Mouse (Mus musculus): ENCODE results near the gene Hivep3. TPM values are rescaled to one million over a fixed set of nuclear protein-coding genes. Genes with fewer than 3 reads are reported as not detected.

The Hivep3 gene
- polyA plus RNA-seq, 1 experiment: 1.7 TPM

- H3K27me3 ChIP-seq (ENCODE audit: control insufficient read depth, insufficient read depth, low read length): no peaks in the 10 kb centered on the region
- H3K4me1 ChIP-seq (ENCODE audit: control insufficient read depth, insufficient read depth, low read length): no peaks in the 10 kb centered on the region
- no peaks in the 10 kb centered on the region for H3K36me3 ChIP-seq (ENCODE audit: control insufficient read depth, insufficient read depth, low read length)
- no peak overlapping the region for H3K4me3 ChIP-seq (ENCODE audit: control insufficient read depth, low read depth, low read length)
- H3K27ac ChIP-seq (ENCODE audit: control insufficient read depth, insufficient read depth, low read depth, low read length): no peak overlapping the region
- TF ChIP-seq POLR2A (IDR thresholded peaks at IDR 0.05; ENCODE audit: control insufficient read depth, low read depth, low read length): no peak
- no peak for TF ChIP-seq CTCF (IDR thresholded peaks at IDR 0.05; ENCODE audit: control insufficient read depth, insufficient read depth, insufficient replicate concordance, low read depth, low read length)
These were observed 73.8 kb downstream of the Hivep3 start for GRCm38 (mm10) chr4:119807359-119807758.

GRCm38 (mm10) chr4:119809245-119809644 is 75.7 kb downstream of the Hivep3 start:
- no peak for TF ChIP-seq CTCF (IDR thresholded peaks at IDR 0.05; ENCODE audit: control insufficient read depth, insufficient read depth, insufficient replicate concordance, low read depth, low read length)
- TF ChIP-seq POLR2A (IDR thresholded peaks at IDR 0.05; ENCODE audit: control insufficient read depth, low read depth, low read length): no peak
- no peak overlapping the region for H3K27ac ChIP-seq (ENCODE audit: control insufficient read depth, insufficient read depth, low read depth, low read length)

GRCm38 (mm10) chr4:119812775-119813174 is 79.2 kb downstream of the Hivep3 start:
- H3K4me3 ChIP-seq (ENCODE audit: control insufficient read depth, low read depth, low read length): no peak overlapping the region
- no peak overlapping the region for H3K27ac ChIP-seq (ENCODE audit: control insufficient read depth, insufficient read depth, low read depth, low read length)
- H3K27me3 ChIP-seq (ENCODE audit: control insufficient read depth, insufficient read depth, low read length): no peaks in the 10 kb centered on the region
- TF ChIP-seq CTCF (IDR thresholded peaks at IDR 0.05; ENCODE audit: control insufficient read depth, insufficient read depth, insufficient replicate concordance, low read depth, low read length) (no peak), POLR2A (IDR thresholded peaks at IDR 0.05; ENCODE audit: control insufficient read depth, low read depth, low read length) (no peak)
- peaks cover 7% of the 10 kb centered on the region for H3K4me1 ChIP-seq (ENCODE audit: control insufficient read depth, insufficient read depth, low read length)
- no peaks in the 10 kb centered on the region for H3K36me3 ChIP-seq (ENCODE audit: control insufficient read depth, insufficient read depth, low read length)

More at GRCm38 (mm10) chr4:119809245-119809644, 75.7 kb downstream of the Hivep3 start:
- H3K4me1 ChIP-seq (ENCODE audit: control insufficient read depth, insufficient read depth, low read length): no peaks in the 10 kb centered on the region
- H3K27me3 ChIP-seq (ENCODE audit: control insufficient read depth, insufficient read depth, low read length): no peaks in the 10 kb centered on the region
- no peaks in the 10 kb centered on the region for H3K36me3 ChIP-seq (ENCODE audit: control insufficient read depth, insufficient read depth, low read length)
- no peak overlapping the region for H3K4me3 ChIP-seq (ENCODE audit: control insufficient read depth, low read depth, low read length)

GRCm38 (mm10) chr4:119813500-119814184 is 80.1 kb downstream of the Hivep3 start:
- Histone ChIP-seq H3K4me3 (ENCODE audit: control insufficient read depth, low read depth, low read length) (no peak overlapping the region), H3K4me1 (ENCODE audit: control insufficient read depth, insufficient read depth, low read length) (peaks cover 7% of the 10 kb centered on the region), H3K27ac (ENCODE audit: control insufficient read depth, insufficient read depth, low read depth, low read length) (no peak overlapping the region), H3K27me3 (ENCODE audit: control insufficient read depth, insufficient read depth, low read length) (no peaks in the 10 kb centered on the region), H3K36me3 (ENCODE audit: control insufficient read depth, insufficient read depth, low read length) (no peaks in the 10 kb centered on the region)
- TF ChIP-seq CTCF (IDR thresholded peaks at IDR 0.05; ENCODE audit: control insufficient read depth, insufficient read depth, insufficient replicate concordance, low read depth, low read length) (no peak), POLR2A (IDR thresholded peaks at IDR 0.05; ENCODE audit: control insufficient read depth, low read depth, low read length) (no peak)

GRCm38 (mm10) chr4:119814185-119815132 is 80.9 kb downstream of the Hivep3 start:
- Histone ChIP-seq H3K36me3 (ENCODE audit: control insufficient read depth, insufficient read depth, low read length) (no peaks in the 10 kb centered on the region), H3K4me1 (ENCODE audit: control insufficient read depth, insufficient read depth, low read length) (peaks cover 7% of the 10 kb centered on the region), H3K27ac (ENCODE audit: control insufficient read depth, insufficient read depth, low read depth, low read length) (no peak overlapping the region), H3K4me3 (ENCODE audit: control insufficient read depth, low read depth, low read length) (peak overlapping the region; percentile 72), H3K27me3 (ENCODE audit: control insufficient read depth, insufficient read depth, low read length) (no peaks in the 10 kb centered on the region)
- TF ChIP-seq POLR2A (IDR thresholded peaks at IDR 0.05; ENCODE audit: control insufficient read depth, low read depth, low read length): no peak
- TF ChIP-seq CTCF (IDR thresholded peaks at IDR 0.05; ENCODE audit: control insufficient read depth, insufficient read depth, insufficient replicate concordance, low read depth, low read length): no peak

GRCm38 (mm10) chr4:119815133-119815792 is 81.7 kb downstream of the Hivep3 start:
- TF ChIP-seq POLR2A (IDR thresholded peaks at IDR 0.05; ENCODE audit: control insufficient read depth, low read depth, low read length) (no peak), CTCF (IDR thresholded peaks at IDR 0.05; ENCODE audit: control insufficient read depth, insufficient read depth, insufficient replicate concordance, low read depth, low read length) (no peak)
- no peak overlapping the region for H3K27ac ChIP-seq (ENCODE audit: control insufficient read depth, insufficient read depth, low read depth, low read length)
- no peaks in the 10 kb centered on the region for H3K36me3 ChIP-seq (ENCODE audit: control insufficient read depth, insufficient read depth, low read length)
- peaks cover 7% of the 10 kb centered on the region for H3K4me1 ChIP-seq (ENCODE audit: control insufficient read depth, insufficient read depth, low read length)
- H3K4me3 ChIP-seq (ENCODE audit: control insufficient read depth, low read depth, low read length): peak overlapping the region; percentile 72
- no peaks in the 10 kb centered on the region for H3K27me3 ChIP-seq (ENCODE audit: control insufficient read depth, insufficient read depth, low read length)

- Histone ChIP-seq H3K27me3 (ENCODE audit: control insufficient read depth, insufficient read depth, low read length) (no peaks in the 10 kb centered on the region), H3K36me3 (ENCODE audit: control insufficient read depth, insufficient read depth, low read length) (no peaks in the 10 kb centered on the region), H3K4me3 (ENCODE audit: control insufficient read depth, low read depth, low read length) (no peak overlapping the region), H3K4me1 (ENCODE audit: control insufficient read depth, insufficient read depth, low read length) (peaks cover 7% of the 10 kb centered on the region), H3K27ac (ENCODE audit: control insufficient read depth, insufficient read depth, low read depth, low read length) (no peak overlapping the region)
- TF ChIP-seq POLR2A (IDR thresholded peaks at IDR 0.05; ENCODE audit: control insufficient read depth, low read depth, low read length): no peak
- no peak for TF ChIP-seq CTCF (IDR thresholded peaks at IDR 0.05; ENCODE audit: control insufficient read depth, insufficient read depth, insufficient replicate concordance, low read depth, low read length)
These were observed 82.2 kb downstream of the Hivep3 start for GRCm38 (mm10) chr4:119815793-119816161.
